Mouse (Mus musculus) small intestine, adult 2 months (tissue): ENCODE measurements around the gene Itgb3.

Experiments used
- CTCF ChIP-seq: fragments of 200-500 bp; IDR thresholded peaks from 2 replicates; pipeline ENCODE4 v1.5.1; 2012; ENCODE audit warnings: low read depth, mild to moderate bottlenecking, control low read depth, inconsistent platforms, low read length, moderate library complexity, mixed read lengths; ENCODE audit not compliant: insufficient replicate concordance, insufficient read length; ENCODE audit errors: extremely low read depth
- POLR2A ChIP-seq: fragments of 200-500 bp; IDR thresholded peaks from 2 replicates; pipeline ENCODE4 v1.6.1; 2012; ENCODE audit warnings: low read depth, mild to moderate bottlenecking, control low read depth, inconsistent platforms, low read length, moderate library complexity

DNA sequence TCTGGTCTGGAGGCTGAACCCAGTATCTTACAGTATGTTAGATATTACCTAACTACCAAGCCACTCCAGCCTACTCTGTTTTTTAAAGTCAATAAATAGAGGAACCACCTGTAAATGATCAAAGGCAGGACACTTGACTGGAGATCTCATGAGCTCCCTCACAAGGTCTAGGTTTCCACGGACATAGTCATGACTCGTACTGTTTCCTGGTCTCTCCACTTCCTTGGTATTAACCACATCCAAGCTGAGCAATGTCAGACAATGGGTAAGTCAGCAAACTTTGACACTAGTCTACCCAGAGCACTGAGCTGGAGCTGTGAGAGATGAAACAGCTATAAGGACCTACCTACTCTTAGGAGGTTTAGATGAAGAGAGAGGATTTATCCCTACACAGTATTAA, 31.1 kb downstream of the Itgb3 start:
- no peak for TF ChIP-seq POLR2A
- TF ChIP-seq CTCF: no peak
